Mouse (Mus musculus) liver, embryonic 11.5 days (tissue): ENCODE measurements around the gene H6pd. TPM values are rescaled to one million over a fixed set of nuclear protein-coding genes. Genes with fewer than 3 reads are reported as not detected.

ENCODE experiments used
- ATAC-seq: fragments of 200-750 bp; cut with Nextera tagmentation; replicated peaks from 2 replicates; pipeline ENCODE4 v1.8.0; 2017; ENCODE audit warnings: moderate number of reproducible peaks, mild to moderate bottlenecking, moderate TSS enrichment, moderate library complexity; ENCODE audit not compliant: low FRiP score
- DNase-seq: peaks from one replicate; pipeline ENCODE4 v3.0.0-alpha.2; 2017; ENCODE audit warnings: low spot score
- H3K27ac ChIP-seq: fragments of 300-500 bp; sonication (generic); 2 replicates; pipeline ENCODE4 v1.5.1; 2014; ENCODE audit warnings: mild to moderate bottlenecking, low read depth, low read length, control low read depth
- H3K27me3 ChIP-seq: fragments of 300-500 bp; sonication (generic); replicated peaks from 2 replicates; pipeline ENCODE4 v1.6.1; 2014; ENCODE audit warnings: low read length, mixed read lengths; ENCODE audit not compliant: control insufficient read depth, insufficient read depth
- H3K36me3 ChIP-seq: fragments of 300-500 bp; sonication (generic); 2 replicates; pipeline ENCODE4 v1.6.1; 2014; ENCODE audit warnings: mild to moderate bottlenecking, low read length, moderate library complexity, mixed read lengths; ENCODE audit not compliant: control insufficient read depth, insufficient read depth
- H3K4me1 ChIP-seq: fragments of 300-500 bp; sonication (generic); replicated peaks from 2 replicates; pipeline ENCODE4 v1.6.1; 2014; ENCODE audit warnings: low read length, mixed read lengths; ENCODE audit not compliant: control insufficient read depth, insufficient read depth
- H3K4me2 ChIP-seq: fragments of 300-500 bp; sonication (generic); 2 replicates; pipeline ENCODE4 v1.6.1; 2014; ENCODE audit warnings: mild to moderate bottlenecking, control low read depth, moderate library complexity
- H3K4me3 ChIP-seq: fragments of 300-500 bp; sonication (generic); 2 replicates; pipeline ENCODE4 v1.5.1; 2014; ENCODE audit warnings: low read depth, low read length, control low read depth
- H3K9ac ChIP-seq: fragments of 300-500 bp; sonication (generic); 2 replicates; pipeline ENCODE4 v1.6.1; 2014; ENCODE audit warnings: low read depth, low read length, control low read depth
- H3K9me3 ChIP-seq: fragments of 300-500 bp; sonication (generic); 2 replicates; pipeline ENCODE4 v1.6.1; 2016; ENCODE audit warnings: low read length, inconsistent platforms, mixed read lengths; ENCODE audit not compliant: control insufficient read depth
- WGBS: fragments of 180-500 bp; shearing (Covaris S2); extraction: QIAGEN DNeasy Blood & Tissue Kit; methylation state at CpG from one replicate; pipeline ENCODE4 v1.1.7; 2014; 5-methylcytosine and 5-hydroxymethylcytosine counted together
- polyA plus RNA-seq: library from polyadenylated mRNA; unstranded; fragments of >200 nt; fragmentation: Nextera tagmentation; extraction: Ambion mirVana; gene quantifications from 2 replicates; pipeline ENCODE4 v1.2.1, GENCODE M21; 2014

H6pd gene
- polyA plus RNA-seq, 1 experiment from 2014 or later, result 9.8 TPM

- Histone ChIP-seq H3K4me3 (no peak overlapping the region), H3K27ac (no peak overlapping the region), H3K4me1 (peaks cover 10% of the 10 kb centered on the region), H3K4me2 (no peak overlapping the region), H3K27me3 (0 out of 2 replicates have a peak, but pooled peaks cover 4% of the 10 kb centered on the region), H3K9ac (no peak overlapping the region), H3K36me3 (no peaks in the 10 kb centered on the region), H3K9me3 (no peaks in the 10 kb centered on the region)
- WGBS, result 65% methylated on average over 17 of the region's 17 CpGs
- no peak for DNase-seq
- ATAC-seq, result no peak
Measured at GRCm38 (mm10) chr4:149977801-149978544, 30.9 kb downstream of the H6pd start.

- peaks cover 10% of the 10 kb centered on the region for H3K4me1 ChIP-seq
- WGBS, result 56% methylated on average over 6 of the region's 6 CpGs
- no peak for DNase-seq
- H3K27me3 ChIP-seq, result 0 out of 2 replicates have a peak, but pooled peaks cover 4% of the 10 kb centered on the region
- H3K9ac ChIP-seq, result no peak overlapping the region
- H3K4me3 ChIP-seq, result no peak overlapping the region
- no peaks in the 10 kb centered on the region for H3K36me3 ChIP-seq
- H3K27ac ChIP-seq, result no peak overlapping the region
- no peaks in the 10 kb centered on the region for H3K9me3 ChIP-seq
- ATAC-seq, result no peak
- H3K4me2 ChIP-seq, result no peak overlapping the region
Measured at GRCm38 (mm10) chr4:149977181-149977580, 31.6 kb downstream of the H6pd start.

DNA sequence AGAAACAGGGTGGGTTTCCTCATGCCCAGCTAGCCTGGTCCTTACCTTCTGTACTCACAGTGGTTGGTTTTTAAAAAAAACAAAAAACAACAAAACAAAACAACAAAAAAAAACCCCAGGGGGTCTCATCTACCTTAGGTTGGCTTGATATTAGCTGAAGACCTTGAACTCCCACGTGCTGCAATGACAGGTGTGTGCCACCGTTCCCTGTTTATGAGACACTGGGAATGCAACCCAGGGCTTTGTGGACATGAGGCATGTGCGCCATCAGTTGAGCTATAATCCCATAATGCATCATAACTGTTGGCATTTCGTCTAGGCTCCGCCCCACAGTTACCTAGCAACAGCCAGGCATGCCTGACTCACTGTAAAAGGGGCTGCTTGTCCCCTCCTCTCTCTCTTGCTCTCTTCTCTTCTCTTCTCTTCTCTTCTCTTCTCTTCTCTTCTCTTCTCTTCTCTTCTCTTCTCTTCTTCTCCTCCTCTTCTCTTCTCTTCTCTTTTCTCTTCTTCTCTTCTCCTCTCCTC, 33.0 kb downstream of the H6pd start:
- Histone ChIP-seq H3K27me3 (0 out of 2 replicates have a peak, but pooled peaks cover 4% of the 10 kb centered on the region), H3K36me3 (no peaks in the 10 kb centered on the region), H3K4me1 (peaks cover 10% of the 10 kb centered on the region), H3K4me3 (no peak overlapping the region), H3K4me2 (no peak overlapping the region), H3K9ac (no peak overlapping the region), H3K9me3 (no peaks in the 10 kb centered on the region), H3K27ac (no peak overlapping the region)
- DNase-seq (no peak), ATAC-seq (no peak)
- 74% methylated on average over 5 of the region's 5 CpGs for WGBS

GRCm38 (mm10) chr4:149975291-149975690, 33.5 kb downstream of the H6pd start:
- DNase-seq (no peak), ATAC-seq (no peak)
- H3K27me3 ChIP-seq, result 0 out of 2 replicates have a peak, but pooled peaks cover 4% of the 10 kb centered on the region
- H3K27ac ChIP-seq, result no peak overlapping the region
- H3K4me3 ChIP-seq, result no peak overlapping the region
- peaks cover 10% of the 10 kb centered on the region for H3K4me1 ChIP-seq
- H3K36me3 ChIP-seq, result no peaks in the 10 kb centered on the region
- no peak overlapping the region for H3K9ac ChIP-seq
- WGBS, result 57% methylated on average over 8 of the region's 8 CpGs
- no peaks in the 10 kb centered on the region for H3K9me3 ChIP-seq
- no peak overlapping the region for H3K4me2 ChIP-seq

DNA sequence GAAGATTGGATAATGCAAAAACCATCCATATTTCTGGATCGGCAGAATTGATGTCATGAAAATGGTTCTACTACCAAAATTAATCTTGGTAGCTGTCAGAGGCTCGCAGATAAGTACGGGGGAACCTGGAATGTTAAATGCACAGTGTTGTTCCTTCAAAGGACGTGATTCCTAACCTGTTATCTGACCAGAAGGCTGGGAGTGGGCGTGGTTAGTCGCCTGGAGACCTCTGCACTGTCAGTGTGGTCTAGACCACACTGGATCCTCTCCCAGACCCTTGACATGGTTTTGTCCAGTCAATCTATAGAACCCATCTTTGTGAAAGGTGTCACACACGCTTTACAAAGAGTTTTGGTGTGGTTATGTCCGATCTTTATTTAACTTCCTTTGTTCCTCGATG, 37.4 kb downstream of the H6pd start:
- WGBS, result 47% methylated on average over 9 of the region's 9 CpGs
- no peaks in the 10 kb centered on the region for H3K9me3 ChIP-seq
- no peak overlapping the region for H3K4me2 ChIP-seq
- H3K9ac ChIP-seq, result no peak overlapping the region
- H3K27me3 ChIP-seq, result no peaks in the 10 kb centered on the region; the same call in 1 of the 2 replicates
- 0 out of 2 replicates have a peak, but pooled peaks cover 3% of the 10 kb centered on the region for H3K4me1 ChIP-seq
- ATAC-seq (no peak), DNase-seq (no peak)
- no peak overlapping the region for H3K4me3 ChIP-seq
- H3K27ac ChIP-seq, result no peak overlapping the region
- no peaks in the 10 kb centered on the region for H3K36me3 ChIP-seq

- WGBS, result 38% methylated on average over 6 of the region's 6 CpGs
- Histone ChIP-seq H3K4me2 (no peak overlapping the region), H3K4me3 (no peak overlapping the region), H3K27me3 (no peaks in the 10 kb centered on the region; the same call in 1 of the 2 replicates), H3K4me1 (no peaks in the 10 kb centered on the region), H3K36me3 (no peaks in the 10 kb centered on the region), H3K9me3 (no peaks in the 10 kb centered on the region), H3K27ac (no peak overlapping the region), H3K9ac (no peak overlapping the region)
- ATAC-seq (no peak), DNase-seq (no peak)
Measured at GRCm38 (mm10) chr4:149968526-149968925, 40.3 kb downstream of the H6pd start.

DNA sequence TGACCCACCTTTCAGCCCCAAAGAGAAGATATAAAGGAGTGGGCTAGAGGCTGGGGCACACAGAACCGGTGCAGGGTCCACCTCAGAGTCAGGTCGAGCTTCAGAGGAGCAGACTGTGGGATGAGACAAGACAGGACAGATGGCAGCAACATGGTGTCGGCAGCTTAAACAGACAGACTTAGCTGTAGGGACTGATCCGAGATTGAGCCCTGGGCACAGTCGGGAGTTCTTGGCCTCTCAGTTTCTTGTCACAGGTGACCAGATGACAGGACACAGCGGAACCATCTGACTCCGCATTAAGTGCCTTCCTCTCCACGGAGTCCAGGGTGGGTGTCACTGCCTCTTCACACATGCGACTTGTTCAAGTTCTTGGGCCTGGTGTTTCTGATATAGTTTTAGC, 41.9 kb downstream of the H6pd start:
- 85% methylated on average over 9 of the region's 9 CpGs for WGBS
- Histone ChIP-seq H3K27ac (no peak overlapping the region), H3K4me1 (no peaks in the 10 kb centered on the region), H3K27me3 (no peaks in the 10 kb centered on the region; the same call in 1 of the 2 replicates), H3K4me2 (no peak overlapping the region), H3K9ac (no peak overlapping the region), H3K4me3 (no peak overlapping the region), H3K9me3 (no peaks in the 10 kb centered on the region), H3K36me3 (no peaks in the 10 kb centered on the region)
- DNase-seq (no peak), ATAC-seq (no peak)

DNA sequence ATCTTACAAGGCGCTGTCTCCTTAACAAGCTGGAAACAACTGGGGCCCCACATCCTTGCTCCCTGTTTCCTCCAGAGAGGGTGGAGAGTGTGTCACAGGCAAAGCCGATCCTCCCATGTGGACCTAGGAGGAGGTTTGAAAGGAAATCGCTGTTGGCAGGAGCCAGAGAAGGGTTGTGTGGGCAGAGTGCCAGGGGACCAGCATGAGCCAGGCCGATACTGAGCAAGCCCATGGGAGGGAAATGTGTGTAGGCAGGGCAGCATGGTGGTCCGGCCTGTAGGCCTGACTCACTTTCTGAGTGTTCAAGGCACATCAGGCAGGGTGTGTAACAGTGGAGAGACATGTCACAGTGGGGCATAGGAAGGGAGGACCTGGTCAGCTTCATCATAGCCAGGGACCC, 42.6 kb downstream of the H6pd start:
- H3K4me3 ChIP-seq, result no peak overlapping the region
- H3K4me2 ChIP-seq, result no peak overlapping the region
- no peaks in the 10 kb centered on the region for H3K36me3 ChIP-seq
- H3K27me3 ChIP-seq, result no peaks in the 10 kb centered on the region; the same call in 1 of the 2 replicates
- ATAC-seq (no peak), DNase-seq (no peak)
- no peak overlapping the region for H3K9ac ChIP-seq
- no peaks in the 10 kb centered on the region for H3K9me3 ChIP-seq
- WGBS, result 89% methylated on average over 5 of the region's 5 CpGs
- no peaks in the 10 kb centered on the region for H3K4me1 ChIP-seq
- no peak overlapping the region for H3K27ac ChIP-seq

DNA sequence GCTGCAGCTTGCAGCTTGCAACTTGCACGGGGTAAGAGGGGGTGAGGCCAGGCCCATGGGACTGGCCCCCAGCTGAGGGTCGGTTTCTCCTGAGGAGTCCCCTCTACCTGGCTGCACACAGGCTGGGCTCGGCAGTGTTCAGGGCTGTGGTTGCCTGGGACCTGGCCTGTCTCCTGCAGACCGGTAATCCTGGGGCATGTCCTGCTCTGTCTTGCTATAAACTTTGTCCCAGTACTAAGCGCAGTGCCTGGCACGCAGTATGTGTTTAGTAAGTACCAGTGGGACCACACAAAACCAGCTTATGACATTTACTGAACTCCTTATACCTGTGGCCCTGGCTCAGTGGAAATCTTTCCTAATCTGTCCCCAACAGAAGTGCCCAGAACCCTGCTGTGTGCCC, 43.2 kb downstream of the H6pd start:
- Histone ChIP-seq H3K4me2 (no peak overlapping the region), H3K4me3 (no peak overlapping the region), H3K9me3 (no peaks in the 10 kb centered on the region), H3K36me3 (no peaks in the 10 kb centered on the region), H3K27me3 (no peaks in the 10 kb centered on the region; the same call in 1 of the 2 replicates), H3K4me1 (no peaks in the 10 kb centered on the region), H3K27ac (no peak overlapping the region), H3K9ac (no peak overlapping the region)
- 78% methylated on average over 6 of the region's 6 CpGs for WGBS
- DNase-seq, result no peak
- no peak for ATAC-seq
